Mouse (Mus musculus) heart, postnatal 0 days (tissue): Measurements from ENCODE around the gene Erg28.

Experiments
- CTCF ChIP-seq: IDR thresholded peaks from 2 replicates; pipeline ENCODE4 v1.5.1; 2016; ENCODE audit warnings: antibody characterized with exemption, control low read depth, low read depth
- EP300 ChIP-seq: IDR thresholded peaks from 2 replicates; pipeline ENCODE4 v1.6.1; 2016; ENCODE audit warnings: antibody characterized with exemption, low read depth

- no peak for TF ChIP-seq CTCF
- no peak for TF ChIP-seq EP300
These were observed 26.3 kb upstream of the Erg28 start for GRCm38 (mm10) chr12:85850661-85851060.
